Mouse (Mus musculus) CD8-positive naive resting alpha-beta T cell, adult 2 months (primary cell): ENCODE results near the gene Sp8.

Source experiments
- DNase-seq, 2 experiments: peaks; one replicate each; pipeline ENCODE4 v3.0.0; 2022; ENCODE audit warnings: low read depth in 2 of 2, low spot score in 2 of 2

Gene Sp8

DNA sequence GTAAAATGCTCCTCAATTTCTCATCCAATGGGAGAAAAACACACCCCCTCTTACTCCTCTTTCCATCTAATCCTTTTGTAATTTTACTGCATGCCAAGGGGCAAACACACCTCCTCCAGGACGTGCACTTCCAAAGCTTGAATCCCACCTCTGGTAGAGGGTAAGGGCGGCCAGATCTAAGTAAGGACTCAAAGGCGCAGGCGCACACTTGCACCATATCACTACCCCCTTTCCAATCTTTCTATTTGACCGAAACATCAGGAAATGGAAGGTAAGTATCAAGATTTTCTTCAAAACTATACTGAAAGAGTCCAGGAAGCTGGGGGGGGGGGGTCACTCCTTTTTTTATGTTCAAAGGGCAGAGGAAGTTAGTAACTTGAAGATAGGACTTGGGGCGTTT is at the start of gene Sp8:
Gene Sp8, plus strand, starts transcription at position 109 of the 400 bp plus-strand sequence.
- no peak for DNase-seq

DNA sequence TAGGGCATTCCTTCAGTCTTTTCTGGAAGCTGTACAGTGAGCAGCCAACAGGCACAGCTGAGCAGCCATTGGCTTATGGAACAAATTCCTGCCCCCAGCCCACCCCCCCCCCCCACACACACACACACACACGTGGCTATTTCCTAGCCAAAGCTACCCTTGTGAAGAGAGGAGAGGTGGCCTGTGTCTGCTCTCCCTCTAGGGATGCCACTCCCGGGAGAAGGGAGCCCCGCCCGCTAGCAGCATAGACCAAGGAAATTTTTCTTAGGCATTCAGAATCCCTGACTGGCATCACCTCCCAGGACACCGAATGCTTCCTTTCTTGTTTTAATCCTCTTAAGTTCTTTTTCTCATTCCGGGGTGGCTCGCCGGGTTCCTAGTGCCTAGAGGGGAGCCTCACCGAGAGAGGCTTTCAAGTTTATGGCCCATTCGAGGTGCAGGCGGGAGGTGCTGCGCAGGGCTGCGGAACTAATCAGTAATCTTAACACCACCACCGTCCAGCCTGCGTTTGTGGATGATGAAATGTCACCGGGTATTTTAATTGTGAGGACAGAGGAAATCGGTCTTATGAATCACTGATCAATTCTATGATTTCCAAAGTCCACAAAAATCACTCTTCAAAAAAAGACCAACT is 34.7 kb upstream of the Sp8 start:
- no peak for DNase-seq

DNA sequence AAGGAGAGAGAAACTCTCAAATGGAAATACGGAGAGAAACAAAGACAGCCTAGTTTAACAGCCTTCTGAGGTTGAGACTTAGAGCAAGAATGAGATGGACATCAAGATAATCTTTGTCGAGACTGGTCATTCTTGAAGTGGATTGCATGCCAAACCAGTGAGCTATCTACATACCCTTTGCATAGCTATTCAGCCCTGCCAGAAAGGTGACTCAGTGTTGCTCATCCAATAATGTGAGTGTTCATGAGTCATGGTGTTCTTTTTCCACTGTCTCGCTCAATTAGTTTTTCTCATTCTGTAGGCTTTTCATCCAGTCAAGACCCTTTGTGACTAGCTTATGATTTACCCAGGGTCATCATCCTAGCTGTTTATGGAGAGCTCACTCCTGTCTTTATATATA is 31.6 kb upstream of the Sp8 start:
- no peak for DNase-seq

DNA sequence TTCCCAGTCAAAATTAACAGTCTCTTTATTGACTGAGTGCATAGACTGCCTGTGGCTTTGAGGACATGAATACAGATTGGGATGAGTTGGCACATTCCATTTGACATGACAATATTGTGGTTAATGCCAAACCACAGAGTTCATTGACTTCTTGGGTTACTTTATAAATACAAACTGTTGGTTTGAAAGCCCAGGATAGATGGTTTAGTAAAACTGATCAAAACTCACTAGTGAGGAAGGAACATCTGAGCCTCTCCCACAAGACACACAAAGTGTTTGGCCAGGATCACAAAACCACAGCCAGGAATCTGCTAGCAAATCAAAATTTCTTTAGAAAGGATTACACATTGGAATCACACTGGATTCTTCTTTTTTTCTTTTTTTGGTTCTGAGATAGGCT is 30.0 kb upstream of the Sp8 start:
- no peak for DNase-seq

DNA sequence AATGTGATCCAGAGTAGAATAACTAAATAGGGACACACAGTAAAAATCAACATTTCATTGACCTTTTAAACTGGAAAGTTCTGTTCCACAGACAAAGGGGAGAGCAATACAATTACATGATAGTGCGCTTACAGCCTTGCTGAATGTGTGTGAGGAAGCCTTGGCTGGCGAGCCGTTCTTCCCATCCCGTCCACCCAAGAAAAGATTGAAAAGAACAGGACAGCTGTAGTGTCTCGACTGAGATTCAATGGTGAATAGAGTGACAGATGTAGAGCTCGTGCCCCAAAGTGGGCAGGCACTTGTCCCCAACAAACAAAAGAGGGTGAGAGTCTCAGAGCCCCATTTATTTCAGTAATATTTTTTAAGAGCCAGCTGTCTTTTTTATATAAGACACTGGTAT is 16.2 kb upstream of the Sp8 start:
- no peak for DNase-seq

DNA sequence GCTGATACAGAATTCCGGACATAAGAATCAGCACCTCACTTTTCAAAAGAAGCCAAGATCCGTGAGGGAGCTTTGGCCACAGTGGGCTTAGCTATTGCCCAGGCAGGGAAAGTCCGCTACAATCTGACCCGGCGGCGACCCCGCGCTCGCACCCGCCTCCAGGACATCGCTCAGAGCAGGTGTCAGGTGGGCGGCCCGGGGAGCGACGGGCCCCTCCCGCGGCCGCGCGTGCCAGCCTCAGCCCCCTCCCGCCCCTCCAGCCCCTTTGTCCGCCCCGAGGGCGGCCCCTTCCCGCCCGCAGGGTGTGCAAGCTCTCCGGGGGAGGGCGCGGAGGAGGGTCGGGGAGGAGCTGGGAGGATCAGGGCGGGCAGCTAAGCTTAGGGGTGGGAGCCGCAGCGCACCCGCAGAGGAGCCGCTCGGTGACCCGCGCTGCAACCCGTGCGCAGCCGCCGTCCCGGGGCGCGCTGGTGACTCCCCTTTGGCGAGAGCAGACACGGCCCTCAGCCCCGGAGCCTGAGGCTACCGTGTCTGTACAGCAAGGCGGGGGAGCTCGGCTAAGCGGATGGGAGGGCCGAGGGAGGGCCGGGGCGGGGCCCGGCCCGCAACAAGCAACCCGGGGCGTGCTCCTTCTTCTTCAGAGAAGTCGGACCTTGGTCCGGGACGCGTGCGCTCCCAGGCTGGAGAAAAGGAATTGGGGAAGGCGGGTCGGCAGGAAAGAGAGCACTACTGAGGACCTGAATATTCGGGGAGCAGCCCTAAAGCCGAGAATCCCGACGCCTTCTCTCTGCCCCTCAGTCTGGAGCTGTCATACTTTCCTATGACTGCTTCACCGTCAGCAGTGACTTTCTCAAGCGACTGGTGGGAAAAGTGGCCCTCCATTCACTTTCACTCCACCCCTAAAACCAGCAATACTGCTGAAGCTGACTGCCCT is 9.5 kb upstream of the Sp8 start:
- DNase-seq = no peak

DNA sequence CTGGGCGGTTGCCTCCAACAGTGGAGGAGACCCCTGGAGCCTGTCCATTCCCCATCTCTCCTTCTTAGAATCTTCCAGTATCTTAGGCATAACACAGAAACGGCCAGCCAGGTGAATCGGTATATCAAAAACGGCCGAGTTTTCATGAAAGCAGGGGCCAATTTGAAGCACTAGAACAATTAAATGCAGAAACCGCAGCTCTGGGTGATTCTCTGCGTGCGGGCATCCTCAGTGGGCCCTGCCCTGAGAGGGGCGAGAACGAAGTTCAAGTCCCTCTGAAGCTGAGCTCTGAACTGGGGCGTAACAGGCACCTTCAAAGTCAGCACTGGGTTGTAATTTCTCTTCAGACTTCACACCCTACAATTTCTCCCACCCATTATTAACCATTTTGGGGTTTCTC is 8.8 kb upstream of the Sp8 start:
- DNase-seq = no peak

DNA sequence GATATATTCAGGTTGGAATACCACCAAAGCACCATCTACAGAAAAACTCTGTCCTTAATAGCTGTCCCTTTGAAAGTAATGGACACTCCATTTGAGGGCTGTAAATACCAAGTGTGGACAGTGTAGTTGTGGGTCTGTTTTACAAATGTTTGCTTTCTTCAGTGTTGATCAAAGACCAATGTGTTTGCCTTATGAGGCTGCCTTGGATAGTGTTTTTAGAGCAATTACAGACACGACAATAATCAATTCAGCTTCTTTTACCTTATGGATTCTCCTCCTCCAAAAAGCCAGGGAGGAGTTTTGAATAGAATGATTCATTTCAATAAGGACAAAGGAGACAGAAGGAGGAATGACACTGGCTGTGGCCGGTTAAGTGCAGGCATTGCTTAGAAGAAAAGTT is 7.9 kb upstream of the Sp8 start:
- no peak for DNase-seq

DNA sequence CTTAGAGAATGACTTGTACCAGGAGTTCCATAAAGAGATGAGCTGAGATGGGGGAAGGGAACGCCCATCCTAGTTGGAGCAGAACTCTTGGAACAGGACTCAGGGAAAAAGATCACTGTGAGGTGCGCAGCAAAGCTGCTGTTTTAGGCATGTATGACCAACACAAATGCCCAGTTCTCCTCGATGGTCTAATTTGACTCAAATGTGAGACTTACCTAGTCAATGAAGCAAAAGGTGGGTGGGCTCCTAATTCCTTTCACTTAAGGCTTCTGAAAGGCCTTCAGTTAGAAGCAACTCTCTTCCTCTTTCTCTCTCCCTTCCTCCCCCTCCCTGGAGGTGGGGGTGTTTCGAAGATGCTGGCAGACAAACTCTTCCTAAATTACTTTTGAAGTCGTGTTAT is 6.7 kb upstream of the Sp8 start:
- no peak for DNase-seq

DNA sequence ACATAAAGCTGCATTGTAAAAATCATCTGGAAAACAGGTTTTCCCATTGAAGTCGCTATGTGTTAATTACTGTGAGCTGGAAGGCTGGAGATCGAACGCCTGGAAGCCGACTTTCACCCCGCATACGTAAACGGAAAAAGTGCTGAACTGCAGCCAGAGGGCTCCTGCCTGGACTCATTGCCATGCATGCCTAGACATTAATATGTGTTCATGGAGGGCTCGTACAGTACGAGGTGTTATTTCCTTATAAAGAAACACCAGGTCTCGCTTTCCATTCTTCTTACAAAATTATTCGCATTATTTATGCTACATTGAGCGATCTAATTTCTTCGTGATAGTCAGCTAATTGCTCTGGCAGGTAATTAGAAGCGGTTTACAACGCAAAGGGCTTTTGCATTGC is 5.8 kb upstream of the Sp8 start:
- no peak for DNase-seq

DNA sequence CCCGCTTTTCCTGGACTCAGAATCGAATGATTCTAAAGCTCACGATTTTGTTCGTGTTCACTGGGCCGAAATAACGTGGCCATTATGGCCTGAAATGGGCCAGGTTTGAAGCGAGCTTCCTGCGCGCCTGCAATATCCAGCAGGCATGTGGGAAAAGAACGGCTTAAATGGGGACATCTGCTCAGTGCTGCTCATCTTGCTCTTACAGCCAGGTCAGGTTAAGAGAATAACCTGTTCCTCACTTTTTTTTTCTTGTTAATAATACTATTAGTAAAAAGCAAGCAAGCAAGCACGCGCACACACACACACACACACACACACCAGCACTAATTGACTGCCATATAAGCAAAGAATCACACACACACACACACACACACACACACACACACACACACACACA is 5.3 kb upstream of the Sp8 start:
- no peak for DNase-seq

DNA sequence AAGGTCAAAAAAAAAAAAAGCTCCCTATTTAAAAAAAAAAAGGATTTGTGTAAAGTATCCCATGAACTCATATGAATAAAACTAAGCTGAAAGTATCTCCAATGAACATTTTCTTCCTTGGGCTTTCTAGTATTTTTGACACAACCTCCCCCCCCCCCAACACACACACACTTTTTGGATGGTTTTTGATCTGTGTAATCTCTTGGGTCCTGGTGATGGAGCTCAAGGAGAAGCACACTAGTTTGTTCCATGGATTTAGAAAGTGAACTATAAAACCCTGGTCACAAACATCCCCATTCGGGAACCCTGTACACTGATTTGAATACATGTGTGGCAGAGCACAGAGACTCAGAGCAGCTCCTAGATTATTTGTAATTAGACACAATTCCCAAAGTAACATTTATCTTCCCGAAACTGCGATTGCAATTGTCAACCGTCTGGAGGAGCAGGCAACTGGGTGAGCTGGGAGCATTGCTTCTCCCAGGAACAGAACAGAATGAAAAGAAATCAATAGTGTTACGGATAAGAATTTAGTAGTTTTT is 4.7 kb upstream of the Sp8 start:
- no peak for DNase-seq

DNA sequence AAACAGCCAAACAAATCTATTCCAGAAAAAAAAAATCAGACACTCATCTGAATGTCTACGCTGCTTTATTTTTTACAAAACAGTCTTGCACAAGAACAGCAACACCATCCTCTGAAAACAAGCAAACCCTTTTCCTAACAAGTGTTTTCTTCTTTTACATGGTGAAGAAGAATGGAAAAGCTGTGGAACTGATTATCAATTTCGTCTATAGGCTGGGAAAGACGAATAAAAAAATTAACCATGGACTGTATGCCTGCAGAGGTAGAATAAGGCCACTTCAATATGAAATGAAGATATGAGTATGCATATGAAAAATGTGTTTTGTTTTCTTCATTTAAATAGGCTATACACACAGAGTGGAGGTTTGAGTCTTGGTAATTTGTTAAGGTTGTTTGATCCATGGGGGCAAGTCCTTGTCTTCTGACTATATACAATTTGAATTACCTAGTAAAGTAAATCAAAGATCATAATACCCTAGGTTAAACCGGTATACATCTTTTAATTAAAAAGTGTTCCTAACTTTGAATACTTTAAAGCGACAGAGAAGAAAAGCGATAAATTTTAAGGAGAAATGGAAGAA is 4.1 kb upstream of the Sp8 start:
- no peak for DNase-seq

DNA sequence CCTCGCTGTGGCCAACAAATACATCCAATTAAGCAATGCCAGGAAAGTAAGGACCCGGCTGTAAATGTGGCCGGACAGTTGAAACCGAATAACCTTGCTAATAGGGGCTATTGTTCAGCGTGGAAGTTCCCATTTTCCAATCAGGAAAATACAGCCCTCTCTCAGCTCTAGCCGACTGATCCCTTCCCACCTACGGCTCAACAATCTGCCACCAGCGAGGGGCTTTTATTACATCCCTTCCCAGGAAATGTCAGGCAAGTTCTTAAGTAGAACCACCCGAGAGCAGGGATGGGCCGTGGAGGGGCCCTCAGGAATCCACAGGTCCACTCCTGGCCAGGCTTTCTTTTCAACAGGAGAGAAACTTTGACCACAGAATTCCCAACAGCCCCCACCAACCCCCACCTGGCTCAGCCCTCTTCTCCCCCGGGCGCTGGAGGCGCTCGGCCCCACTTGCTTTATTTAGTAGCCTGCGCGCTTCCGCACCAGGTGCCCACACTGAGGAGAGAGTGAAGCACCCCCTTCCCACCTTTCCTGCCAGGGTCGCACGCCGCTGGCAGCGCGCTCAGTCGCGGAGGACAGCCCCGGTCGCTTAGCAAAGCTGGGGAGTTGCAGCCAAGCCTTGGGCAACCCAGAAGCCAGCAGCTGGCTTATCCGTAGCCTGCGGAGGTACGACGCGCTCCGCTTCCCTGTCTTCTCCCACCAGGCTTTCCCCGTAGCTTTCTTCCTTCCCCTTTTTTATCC is 3.3 kb upstream of the Sp8 start:
- DNase-seq = no peak

DNA sequence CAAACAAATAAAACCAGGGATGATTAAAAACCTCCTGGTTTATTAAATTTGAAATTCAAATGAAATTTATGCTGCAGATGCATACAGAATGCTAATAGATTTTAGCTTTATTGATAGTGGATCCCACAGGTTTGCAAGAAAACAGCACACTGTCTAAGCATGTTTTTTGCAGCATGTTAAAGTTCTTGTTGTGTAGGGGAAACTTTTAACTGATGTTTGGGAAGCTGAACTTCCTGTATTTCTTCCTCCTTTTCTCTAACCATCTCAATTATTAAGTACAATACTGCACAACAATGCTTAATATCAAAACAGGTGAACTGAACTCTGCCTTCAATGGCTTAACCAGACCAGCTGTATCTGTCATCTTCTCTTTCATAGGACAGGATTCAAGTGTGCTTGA is 2.0 kb upstream of the Sp8 start:
- no peak for DNase-seq

DNA sequence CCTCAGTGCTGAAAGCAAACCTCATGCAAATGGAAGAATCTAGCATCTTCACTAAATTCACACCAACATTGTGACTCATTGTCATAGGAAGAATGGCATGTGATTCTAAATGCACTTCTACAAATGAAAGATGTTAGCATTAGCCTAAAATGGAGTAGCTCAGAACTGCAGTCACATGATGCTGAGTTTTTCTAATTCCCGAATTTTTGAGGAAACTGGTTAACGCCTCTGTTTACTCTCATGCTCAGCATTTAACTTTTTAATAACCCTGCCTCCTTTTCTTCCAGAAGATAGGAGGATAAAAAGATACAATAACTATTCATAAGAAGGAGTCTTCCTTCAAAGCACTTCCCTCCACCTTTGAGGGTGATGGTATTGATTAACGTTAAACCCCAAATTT is 1.3 kb upstream of the Sp8 start:
- no peak for DNase-seq

DNA sequence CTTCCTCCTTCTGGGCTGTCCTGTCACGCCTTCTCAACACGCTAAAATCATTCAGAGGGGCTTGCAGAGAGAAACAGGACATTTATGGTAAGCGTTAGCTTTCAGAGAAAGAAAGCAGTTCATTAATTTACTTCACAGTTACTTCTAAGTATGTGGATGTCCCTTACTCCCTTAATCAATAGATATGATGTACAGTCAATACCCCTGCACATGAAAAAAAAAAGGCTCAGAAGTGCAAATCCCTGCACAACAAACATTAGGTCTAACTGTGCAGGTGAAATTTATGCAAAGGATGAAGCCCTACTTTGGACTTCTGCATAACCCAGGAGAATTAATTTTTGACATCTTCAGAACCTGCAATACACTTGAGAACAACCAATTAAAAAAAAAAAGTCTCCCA is 778 bp upstream of the Sp8 start:
- DNase-seq = no peak

DNA sequence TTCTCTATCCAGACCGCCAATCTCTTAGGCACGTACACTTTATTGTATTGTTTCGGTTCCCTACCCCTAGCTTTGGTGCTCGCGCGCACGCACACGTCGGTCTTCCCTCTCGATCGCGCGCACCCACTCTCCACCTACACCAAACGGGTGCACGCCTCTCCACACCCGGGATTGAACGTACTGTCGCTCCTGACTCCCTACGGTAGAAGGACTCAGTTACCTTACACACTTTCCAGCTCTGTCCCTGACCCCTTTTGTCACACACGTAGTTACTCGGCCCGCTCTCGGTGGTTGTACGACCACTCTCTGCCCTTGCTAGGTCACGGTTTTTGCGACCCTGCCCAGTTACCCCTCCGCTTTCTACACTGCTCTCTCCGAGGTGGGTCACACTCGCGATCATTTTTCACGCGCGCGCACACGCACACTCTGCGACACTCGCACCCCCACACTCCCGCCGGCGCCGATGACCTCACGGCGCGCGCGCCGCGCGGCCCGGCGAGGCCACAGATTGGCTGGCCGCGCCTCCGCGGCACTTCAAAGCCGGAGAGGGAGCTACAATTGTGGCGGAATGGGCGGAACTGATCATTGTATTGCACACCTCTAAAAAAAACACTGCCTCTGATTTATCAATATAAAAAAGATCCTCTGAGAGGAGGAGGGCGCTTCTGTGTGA is 656 bp downstream of the Sp8 start:
- DNase-seq = no peak

DNA sequence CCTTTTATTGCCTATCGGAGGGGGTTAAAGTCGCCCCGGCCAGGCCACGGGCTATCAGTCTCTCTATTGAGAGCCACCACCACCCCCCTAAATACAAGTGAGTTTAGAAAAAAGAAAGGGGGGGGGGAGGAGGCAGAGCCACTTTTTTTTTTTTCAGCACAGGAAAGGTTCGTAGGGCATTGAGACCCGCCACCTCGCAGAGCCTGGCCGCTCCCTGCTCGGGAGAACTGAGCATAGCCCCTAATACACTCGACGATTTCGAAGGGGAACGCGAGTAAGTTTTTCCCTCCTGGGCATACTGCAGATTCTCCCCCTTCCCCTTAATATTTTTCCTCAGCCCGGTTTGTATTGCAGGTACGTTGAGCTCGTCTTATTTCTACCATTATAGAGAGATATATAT is 1.3 kb downstream of the Sp8 start:
- DNase-seq = no peak

DNA sequence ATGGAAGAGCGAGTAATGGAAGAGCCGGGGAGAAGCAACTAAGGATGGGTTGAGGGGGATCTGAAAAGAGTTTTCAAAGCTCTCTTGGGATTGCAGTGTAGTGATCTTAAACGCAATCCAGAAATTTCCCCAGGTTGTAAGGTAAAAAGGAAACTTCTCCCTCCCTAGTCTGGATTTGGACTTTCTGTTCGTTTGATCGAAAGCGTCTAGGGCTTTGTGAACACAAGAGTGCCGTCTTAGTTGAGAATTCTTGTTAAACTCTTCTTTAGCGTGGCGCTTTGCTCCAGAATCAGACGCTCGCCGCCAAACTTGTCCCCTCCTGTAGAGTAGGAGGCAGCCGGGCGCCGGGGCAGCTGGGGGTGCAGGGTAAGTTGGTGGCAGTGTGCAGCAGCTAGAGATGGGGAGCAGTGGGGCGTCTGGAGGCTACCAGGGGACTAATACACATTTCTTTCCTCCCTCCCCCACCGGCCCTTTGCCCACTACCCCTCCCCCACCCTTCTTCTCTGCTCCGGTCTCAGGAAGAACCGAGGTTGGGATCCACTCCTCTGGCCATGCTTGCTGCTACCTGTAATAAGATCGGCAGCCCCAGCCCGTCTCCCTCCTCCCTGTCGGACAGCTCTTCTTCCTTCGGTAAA is 1.8 kb downstream of the Sp8 start:
- no peak for DNase-seq
